Mouse (Mus musculus) erythroblast, embryonic 14.5 days (primary cell): ENCODE results near the gene Cdcp2.

Experiments
- GATA1 ChIP-seq: IDR thresholded peaks from 2 replicates; pipeline ENCODE4 v1.6.1; 2012; ENCODE audit warnings: low read length, inconsistent platforms, mixed read lengths
- TAL1 ChIP-seq: IDR thresholded peaks from 3 replicates; pipeline ENCODE4 v1.6.1; 2012; ENCODE audit warnings: low read length, inconsistent platforms, mixed read lengths

DNA sequence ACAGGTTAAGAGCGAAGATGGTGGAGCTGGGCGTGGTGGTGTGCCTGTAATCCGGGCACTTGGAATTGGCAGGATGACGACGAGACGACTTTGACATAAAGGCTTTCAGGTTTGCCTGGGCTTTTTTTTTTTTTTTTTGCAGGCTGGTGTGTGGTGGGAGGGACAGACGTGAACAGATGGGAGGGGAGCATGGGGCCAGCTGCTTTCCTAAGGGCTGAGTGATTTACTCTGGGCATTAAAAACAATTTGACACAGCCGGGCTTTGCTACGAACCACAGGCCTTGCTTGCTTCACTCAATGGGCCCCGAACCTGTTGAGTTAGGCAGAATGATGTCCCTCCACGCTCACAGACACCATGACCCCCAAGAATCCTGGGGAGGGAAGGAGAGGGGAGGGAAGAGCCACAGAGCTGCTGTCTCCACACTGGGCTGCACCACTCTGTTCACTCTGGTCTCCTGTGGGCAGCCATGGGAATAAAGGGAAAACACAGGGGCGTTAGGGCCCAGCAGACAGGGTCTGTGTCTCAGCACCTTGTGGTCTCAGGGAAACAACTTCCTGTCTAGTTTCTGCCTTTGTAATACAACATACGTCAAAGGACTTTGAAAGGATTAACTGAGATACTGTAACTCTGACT, 30.3 kb downstream of the Cdcp2 start:
- TF ChIP-seq GATA1 (no peak), TAL1 (no peak)
